Mouse (Mus musculus) hindbrain, postnatal 0 days (tissue): ENCODE results near the gene 1700001F09Rik. TPM values are rescaled to one million over a fixed set of nuclear protein-coding genes. Genes with fewer than 3 reads are reported as not detected.
"Not testable (repeated sequence)": the region's sequence is repeated elsewhere in the genome, so short reads cannot be mapped to it uniquely, and the experiment has no call there.

ENCODE experiments used
- ATAC-seq: fragments of 200-750 bp; cut with Nextera tagmentation; 2 replicates; pipeline ENCODE4 v1.8.0; 2017; ENCODE audit warnings: mild to moderate bottlenecking, moderate TSS enrichment, moderate library complexity
- DNase-seq: peaks from one replicate; pipeline ENCODE4 v3.0.0-alpha.2; 2015; ENCODE audit warnings: low spot score
- H3K27ac ChIP-seq: fragments of 300-500 bp; sonication (generic); 2 replicates; pipeline ENCODE4 v1.5.1; 2014; ENCODE audit warnings: mild to moderate bottlenecking
- H3K27me3 ChIP-seq: fragments of 300-500 bp; sonication (generic); 2 replicates; pipeline ENCODE4 v1.6.1; 2014; ENCODE audit warnings: low read length, mixed read lengths; ENCODE audit not compliant: insufficient read depth
- H3K36me3 ChIP-seq: fragments of 300-500 bp; sonication (generic); 2 replicates; pipeline ENCODE4 v1.6.1; 2014; ENCODE audit warnings: low read length, mixed read lengths; ENCODE audit not compliant: insufficient read depth
- H3K4me1 ChIP-seq: fragments of 300-500 bp; sonication (generic); 2 replicates; pipeline ENCODE4 v1.6.1; 2014; ENCODE audit warnings: antibody characterized with exemption, low read length, mixed read lengths; ENCODE audit not compliant: insufficient read depth
- H3K4me2 ChIP-seq: fragments of 300-500 bp; sonication (generic); 2 replicates; pipeline ENCODE4 v1.6.1; 2014; ENCODE audit warnings: low read depth, mild to moderate bottlenecking, low read length, moderate library complexity, mixed read lengths
- H3K4me3 ChIP-seq: fragments of 300-500 bp; sonication (generic); 2 replicates; pipeline ENCODE4 v1.5.1; 2014; ENCODE audit warnings: low read length
- H3K9ac ChIP-seq: fragments of 300-500 bp; sonication (generic); replicated peaks from 2 replicates; pipeline ENCODE4 v1.6.1; 2014; ENCODE audit warnings: mild to moderate bottlenecking, low read length, moderate library complexity, mixed read lengths
- H3K9me3 ChIP-seq: fragments of 300-500 bp; sonication (generic); 2 replicates; pipeline ENCODE4 v1.6.1; 2016; ENCODE audit warnings: low read length, mixed read lengths
- WGBS: fragments of 180-500 bp; shearing (Covaris S2); extraction: QIAGEN DNeasy Blood & Tissue Kit; methylation state at CpG from one replicate; pipeline ENCODE4 v1.1.7; 2014; 5-methylcytosine and 5-hydroxymethylcytosine counted together
- polyA plus RNA-seq: library from polyadenylated mRNA; unstranded; fragments of >200 nt; fragmentation: Nextera tagmentation; extraction: Ambion mirVana; gene quantifications from 2 replicates; pipeline ENCODE4 v1.2.1, GENCODE M21; 2015
- total RNA-seq: library from RNA; depleted of rRNA; stranded (reverse); fragments of >200 nt; gene quantifications from 2 replicates; pipeline ENCODE4 v1.2.3, GENCODE M21; 2014; rRNA removed

1700001F09Rik gene
- total RNA-seq (not detected in 2 replicates), polyA plus RNA-seq (not detected in 2 replicates)

- H3K27me3 ChIP-seq, H3K4me3 ChIP-seq, DNase-seq, H3K9me3 ChIP-seq, H3K9ac ChIP-seq, H3K4me2 ChIP-seq, ATAC-seq, H3K27ac ChIP-seq, H3K4me1 ChIP-seq, H3K36me3 ChIP-seq: not testable (repeated sequence)
Observed at GRCm38 (mm10) chr14:43347711-43348110, at the start of gene 1700001F09Rik. TSS of gene 1700001F09Rik (minus strand) at chr14:43347811.

DNA sequence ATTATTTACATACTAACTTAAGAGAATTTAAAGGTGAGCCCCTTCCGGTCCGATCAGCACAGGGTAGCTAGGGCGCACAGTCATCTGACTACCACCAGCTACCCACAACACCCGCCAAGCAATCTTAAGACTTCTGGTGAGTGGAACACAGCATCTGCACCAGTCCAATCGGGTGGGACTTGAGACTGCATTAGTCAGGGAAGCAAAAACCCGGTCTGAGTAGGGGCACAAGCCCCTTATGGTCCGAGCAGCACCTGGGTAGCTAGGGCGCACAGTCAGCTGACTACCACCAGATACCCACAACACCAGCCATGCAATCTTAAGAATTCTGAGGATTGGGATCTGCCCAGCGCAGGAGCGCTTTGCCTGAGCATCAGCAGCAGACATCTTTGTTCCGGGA is 14.1 kb upstream of the 1700001F09Rik start:
- H3K4me1 ChIP-seq, DNase-seq, H3K9ac ChIP-seq, H3K27me3 ChIP-seq, H3K4me3 ChIP-seq, ATAC-seq, H3K4me2 ChIP-seq, H3K9me3 ChIP-seq, H3K36me3 ChIP-seq, H3K27ac ChIP-seq: not testable (repeated sequence)
- WGBS = 84% methylated on average over 11 of the region's 11 CpGs

DNA sequence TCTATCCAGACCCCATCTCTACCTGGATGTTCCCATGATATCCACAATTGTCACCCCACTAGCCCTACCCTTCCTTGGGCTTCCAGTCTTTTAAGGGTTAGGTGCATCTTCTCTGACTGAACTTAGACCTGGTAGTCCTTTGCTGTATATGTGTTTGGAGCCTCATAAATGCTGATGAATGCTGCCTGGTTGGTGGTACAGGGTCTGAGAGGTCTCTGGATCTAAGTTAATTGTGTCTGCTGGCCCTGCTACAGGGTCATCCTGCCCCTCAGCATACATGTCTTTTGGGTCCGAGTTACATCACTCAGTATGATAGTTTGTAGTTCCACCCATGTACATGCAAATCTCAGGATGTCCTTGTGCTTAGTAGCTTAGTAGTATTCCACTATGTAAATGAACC is 11.6 kb upstream of the 1700001F09Rik start:
- H3K27ac ChIP-seq, DNase-seq, H3K27me3 ChIP-seq, H3K36me3 ChIP-seq, H3K4me2 ChIP-seq, H3K9me3 ChIP-seq, H3K4me3 ChIP-seq, ATAC-seq, H3K4me1 ChIP-seq, H3K9ac ChIP-seq: not testable (repeated sequence)
- WGBS = 74% methylated on average over 1 of the region's 1 CpGs

- ATAC-seq, H3K4me1 ChIP-seq: not testable (repeated sequence)
Observed at GRCm38 (mm10) chr14:43357496-43357895, 9.9 kb upstream of the 1700001F09Rik start.

DNA sequence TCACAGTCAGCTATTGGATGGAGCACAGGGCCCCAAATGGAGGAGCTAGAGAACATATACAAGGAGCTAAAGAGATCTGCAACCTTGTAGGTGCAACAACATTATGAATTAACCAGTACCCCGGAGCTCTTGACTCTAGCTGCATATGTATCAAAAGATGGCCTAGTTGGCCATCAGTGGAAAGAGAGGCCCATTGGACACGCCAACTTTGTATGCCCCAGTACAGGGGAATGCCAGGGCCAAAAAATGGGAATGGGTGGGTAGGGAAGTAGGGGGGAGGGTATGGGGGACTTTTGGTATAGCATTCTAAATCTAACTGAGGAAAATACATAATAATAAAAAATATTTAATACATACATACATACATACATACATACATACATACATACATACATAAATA is 5.3 kb upstream of the 1700001F09Rik start:
- H3K4me2 ChIP-seq, H3K9me3 ChIP-seq, ATAC-seq, H3K4me1 ChIP-seq, DNase-seq, H3K9ac ChIP-seq, H3K36me3 ChIP-seq, H3K27ac ChIP-seq, H3K4me3 ChIP-seq, H3K27me3 ChIP-seq: not testable (repeated sequence)
- WGBS = 78% methylated on average over 2 of the region's 2 CpGs

More at GRCm38 (mm10) chr14:43357496-43357895, 9.9 kb upstream of the 1700001F09Rik start:
- not testable (repeated sequence) for H3K4me3 ChIP-seq, H3K27ac ChIP-seq, H3K27me3 ChIP-seq, H3K36me3 ChIP-seq, DNase-seq, H3K9ac ChIP-seq, H3K4me2 ChIP-seq, H3K9me3 ChIP-seq

DNA sequence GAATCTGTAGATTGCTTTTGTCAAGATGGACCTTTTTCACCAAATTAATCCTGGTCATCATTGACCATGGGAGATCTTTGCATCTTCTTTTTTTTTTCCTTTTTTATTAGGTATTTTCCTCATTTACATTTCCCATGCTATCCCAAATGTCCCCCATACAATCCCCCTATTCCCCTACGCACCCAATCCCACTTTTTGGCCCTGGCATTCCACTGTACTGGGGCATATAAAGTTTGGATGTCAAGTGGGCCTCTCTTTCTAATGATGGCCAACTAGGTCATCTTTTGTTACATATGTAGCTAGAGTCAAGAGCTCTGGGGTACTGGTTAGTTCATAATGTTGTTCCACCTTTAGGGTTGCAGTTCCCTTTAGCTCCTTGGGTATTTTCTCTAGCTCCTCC is 10.0 kb downstream of the 1700001F09Rik start:
- not testable (repeated sequence) for ATAC-seq, DNase-seq, H3K4me2 ChIP-seq, H3K4me1 ChIP-seq, H3K4me3 ChIP-seq, H3K27me3 ChIP-seq, H3K27ac ChIP-seq, H3K36me3 ChIP-seq, H3K9ac ChIP-seq, H3K9me3 ChIP-seq
- WGBS = 73% methylated on average over 1 of the region's 1 CpGs

GRCm38 (mm10) chr14:43331362-43331880 is 16.2 kb downstream of the 1700001F09Rik start:
- H3K4me3 ChIP-seq, ATAC-seq, DNase-seq, H3K4me2 ChIP-seq, H3K36me3 ChIP-seq, H3K27ac ChIP-seq, H3K9ac ChIP-seq, H3K9me3 ChIP-seq, H3K27me3 ChIP-seq, H3K4me1 ChIP-seq: not testable (repeated sequence)
- WGBS = 92% methylated on average over 9 of the region's 11 CpGs

DNA sequence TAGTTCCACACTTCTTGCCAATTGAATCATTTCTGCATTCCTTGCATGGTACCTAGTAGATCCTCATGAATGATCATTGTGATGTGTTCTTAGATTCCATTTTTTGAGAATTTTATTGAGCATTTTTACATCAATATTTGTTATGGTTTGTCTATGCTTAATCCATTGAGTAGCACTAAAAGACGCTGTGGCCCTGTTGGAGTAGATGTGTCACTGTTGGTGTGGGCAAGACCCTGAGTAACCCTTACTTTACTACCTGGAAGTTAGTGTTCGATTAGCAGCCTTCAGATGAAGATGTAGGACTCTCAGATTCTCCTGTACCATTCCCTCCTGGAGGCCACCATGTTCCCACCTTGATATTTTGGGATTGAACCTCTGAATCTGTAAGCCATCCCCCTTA is 19.0 kb downstream of the 1700001F09Rik start:
- ATAC-seq, H3K4me1 ChIP-seq, H3K36me3 ChIP-seq, H3K27ac ChIP-seq, H3K4me3 ChIP-seq, DNase-seq, H3K4me2 ChIP-seq, H3K27me3 ChIP-seq, H3K9me3 ChIP-seq, H3K9ac ChIP-seq: not testable (repeated sequence)
- 77% methylated on average over 2 of the region's 2 CpGs for WGBS

DNA sequence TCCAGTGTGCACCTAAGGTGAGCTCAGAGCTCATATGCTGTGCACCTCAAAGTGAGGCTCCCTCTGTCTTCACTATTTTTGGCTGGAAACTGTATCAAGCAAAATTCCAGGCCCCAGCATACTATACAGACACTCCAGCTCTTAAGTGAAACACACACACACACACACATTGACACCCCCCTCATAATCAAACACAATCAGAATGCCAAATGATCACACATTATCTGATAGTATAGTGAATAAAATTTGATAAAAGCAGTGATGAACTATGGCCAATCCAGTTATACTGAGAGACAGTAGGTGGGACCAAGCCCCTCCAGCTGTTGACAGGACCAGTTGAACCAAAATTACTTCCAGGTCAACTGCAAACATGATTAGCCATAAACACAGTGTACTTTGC is 28.1 kb downstream of the 1700001F09Rik start:
- not testable (repeated sequence) for H3K4me3 ChIP-seq, H3K9me3 ChIP-seq, H3K4me1 ChIP-seq, H3K27ac ChIP-seq, ATAC-seq, H3K27me3 ChIP-seq, H3K9ac ChIP-seq, H3K36me3 ChIP-seq, DNase-seq, H3K4me2 ChIP-seq

- WGBS = 84% methylated on average over 3 of the region's 3 CpGs
- not testable (repeated sequence) for H3K4me2 ChIP-seq, H3K36me3 ChIP-seq, DNase-seq, H3K9ac ChIP-seq, H3K27ac ChIP-seq, H3K27me3 ChIP-seq, H3K4me1 ChIP-seq, H3K9me3 ChIP-seq, ATAC-seq, H3K4me3 ChIP-seq
Observed at GRCm38 (mm10) chr14:43293503-43293902, 54.1 kb downstream of the 1700001F09Rik start, which contains the start of gene Gm8127. TSS of gene Gm8127 (minus strand) at chr14:43293832.
